Mouse (Mus musculus) mouse embryonic stem cell (cell line): ENCODE results near the gene Cbr2.

ENCODE experiments used
- in situ Hi-C, 2 experiments: fragments of 300-500 bp; cut with MboI; formaldehyde crosslinking; loops; 1 replicate in 1 of 2; 3 replicates in 1 of 2; pipeline ENCODE4 v1.14.3; 2019 to 2020; ENCODE audit warnings: low sequenced_read_pairs in 2 of 2, low pct_unique_long_range_greater_than_20kb in 1 of 2, mixed read lengths in 1 of 2; ENCODE audit not compliant: unreplicated experiment in 1 of 2

The Cbr2 gene

GRCm38 (mm10) chr11:120719242-120719641 lies 12.7 kb downstream of the Cbr2 start:
- in situ Hi-C loops: no loop called here

GRCm38 (mm10) chr11:120715131-120715530 lies 16.8 kb downstream of the Cbr2 start:
- in situ Hi-C loops: no loop called here

GRCm38 (mm10) chr11:120714546-120714945 lies 17.4 kb downstream of the Cbr2 start:
- in situ Hi-C loops: no loop called here

- in situ Hi-C loops: no loop called here
Observed at GRCm38 (mm10) chr11:120713580-120714518, 18.1 kb downstream of the Cbr2 start, which contains the start of the genes Cenpx and Lrrc45. TSS of gene Cenpx (minus strand) at chr11:120713738. TSS of gene Lrrc45 (plus strand) at chr11:120713925.

GRCm38 (mm10) chr11:120712771-120713568 lies 18.9 kb downstream of the Cbr2 start:
- in situ Hi-C loops: no loop called here

GRCm38 (mm10) chr11:120711980-120712604 lies 19.8 kb downstream of the Cbr2 start:
- in situ Hi-C loops: no loop called here

GRCm38 (mm10) chr11:120710672-120711071 lies 21.2 kb downstream of the Cbr2 start:
- in situ Hi-C loops: no loop called here

GRCm38 (mm10) chr11:120709551-120709950 lies 22.4 kb downstream of the Cbr2 start:
- in situ Hi-C loops: no loop called here

- in situ Hi-C loops: no loop called here
Observed at GRCm38 (mm10) chr11:120707969-120708368, 23.9 kb downstream of the Cbr2 start.

- in situ Hi-C loops: no loop called here
Observed at GRCm38 (mm10) chr11:120707225-120707624, 24.7 kb downstream of the Cbr2 start.

GRCm38 (mm10) chr11:120706120-120706519 lies 25.8 kb downstream of the Cbr2 start:
- in situ Hi-C loops: no loop called here

GRCm38 (mm10) chr11:120704486-120705325 lies 27.2 kb downstream of the Cbr2 start:
- in situ Hi-C loops: no loop called here

GRCm38 (mm10) chr11:120703696-120704454 lies 28.0 kb downstream of the Cbr2 start:
- in situ Hi-C loops: no loop called here

GRCm38 (mm10) chr11:120697741-120698140 lies 34.2 kb downstream of the Cbr2 start:
- in situ Hi-C loops: no loop called here

- in situ Hi-C loops: no loop called here
Observed at GRCm38 (mm10) chr11:120696568-120696967, 35.3 kb downstream of the Cbr2 start.

GRCm38 (mm10) chr11:120695641-120696040 lies 36.3 kb downstream of the Cbr2 start:
- in situ Hi-C loops: no loop called here

- in situ Hi-C loops: no loop called here
Observed at GRCm38 (mm10) chr11:120695184-120695583, 36.7 kb downstream of the Cbr2 start.
